In genomic region chr6:50596301-50597211, GRCm38 (mm10) we compare ENCODE assay signal across 8 mouse cellular contexts. TPM values are rescaled to one million over a fixed set of nuclear protein-coding genes. Genes with fewer than 3 reads are reported as not detected.
DNase-seq lines count a peak whose midpoint lies in the region; ATAC-seq and TF ChIP-seq lines count a peak whose summit lies in the region.

4921507P07Rik (minus strand) TSS chr6:50596632.

- peak; percentile 94 for TF ChIP-seq CTCF in stomach, postnatal 0 days (IDR thresholded peaks at IDR 0.05; ENCODE audit: low read depth)

- peak within 1 kb of the TSS; percentile 89 for H3K4me2 ChIP-seq in forebrain, embryonic 13.5 days
- H3K4me2 ChIP-seq in liver, embryonic 15.5 days: peak within 1 kb of the TSS; percentile 91
- H3K4me2 ChIP-seq in neural tube, embryonic 12.5 days (replicated peaks): peak within 1 kb of the TSS; percentile 98
- peak within 1 kb of the TSS; percentile 98 for H3K4me2 ChIP-seq in stomach, postnatal 0 days (replicated peaks; ENCODE audit: low read depth)

- peak within 1 kb of the TSS; percentile 68 for H3K9ac ChIP-seq in forebrain, embryonic 13.5 days
- H3K9ac ChIP-seq in liver, embryonic 15.5 days: peak within 1 kb of the TSS; percentile 48
- H3K9ac ChIP-seq in neural tube, embryonic 12.5 days: peak within 1 kb of the TSS; percentile 66
- peak within 1 kb of the TSS; percentile 71 for H3K9ac ChIP-seq in stomach, postnatal 0 days (ENCODE audit: low read length)

- peak within 1 kb of the TSS; percentile 54 for H3K4me3 ChIP-seq in forebrain, embryonic 13.5 days
- peak within 1 kb of the TSS; percentile 60 for H3K4me3 ChIP-seq in liver, embryonic 15.5 days (replicated peaks)
- peak within 1 kb of the TSS; percentile 54 for H3K4me3 ChIP-seq in neural tube, embryonic 12.5 days
- peak within 1 kb of the TSS; percentile 51 for H3K4me3 ChIP-seq in stomach, postnatal 0 days (ENCODE audit: low read depth, low read length)

- peak; percentile 98 for DNase-seq in ES-CJ7 (ENCODE audit: low read depth, low spot score)
- peak; percentile 97 for DNase-seq in cerebellum, adult 11 months
- peak; percentile 95 to 96 for DNase-seq in heart, postnatal 10 days
- DNase-seq in kidney, postnatal 4 days: peak; percentile 97 to 98
- peak; percentile 99 for DNase-seq in stomach, postnatal 0 days (ENCODE audit: low spot score)

- WGBS in forebrain, embryonic 13.5 days: 1% methylated on average over 52 of the region's 62 CpGs
- under 1% methylated on average over 62 of the region's 62 CpGs for WGBS in liver, embryonic 15.5 days (ENCODE audit: insufficient replicate concordance)
- WGBS in neural tube, embryonic 12.5 days: under 1% methylated on average over 58 of the region's 62 CpGs
- under 1% methylated on average over 56 of the region's 62 CpGs for WGBS in stomach, postnatal 0 days

- H3K4me1 ChIP-seq in forebrain, embryonic 13.5 days: peaks cover 10% of the 10 kb centered on the region
- peaks cover 17% of the 10 kb centered on the region for H3K4me1 ChIP-seq in liver, embryonic 15.5 days (replicated peaks)
- 0 out of 2 replicates have a peak, but pooled peaks cover 5% of the 10 kb centered on the region for H3K4me1 ChIP-seq in neural tube, embryonic 12.5 days
- no peaks in the 10 kb centered on the region for H3K4me1 ChIP-seq in stomach, postnatal 0 days (replicated peaks; ENCODE audit: control insufficient read depth, insufficient read depth)

- no peak within 1 kb of the TSS for H3K27ac ChIP-seq in forebrain, embryonic 13.5 days
- H3K27ac ChIP-seq in liver, embryonic 15.5 days (replicated peaks): 0 out of 2 replicates have a peak within 1 kb of the TSS, but pooled peaks have one; percentile 43
- no peak within 1 kb of the TSS for H3K27ac ChIP-seq in neural tube, embryonic 12.5 days
- 0 out of 2 replicates have a peak within 1 kb of the TSS, but pooled peaks have one; percentile 35 for H3K27ac ChIP-seq in stomach, postnatal 0 days (replicated peaks)

- peaks cover 8% of the 10 kb centered on the region; the same call in 1 of the 2 replicates for H3K27me3 ChIP-seq in forebrain, embryonic 13.5 days
- 0 out of 2 replicates have a peak, but pooled peaks cover 7% of the 10 kb centered on the region for H3K27me3 ChIP-seq in liver, embryonic 15.5 days
- H3K27me3 ChIP-seq in neural tube, embryonic 12.5 days (replicated peaks): no peaks in the 10 kb centered on the region
- no peaks in the 10 kb centered on the region for H3K27me3 ChIP-seq in stomach, postnatal 0 days (ENCODE audit: control insufficient read depth, insufficient read depth, low read length)

- no peak for TF ChIP-seq EP300 in stomach, postnatal 0 days (optimal IDR thresholded peaks at IDR 0.05)

- ATAC-seq in forebrain, embryonic 13.5 days: peak; percentile 97
- peak; percentile 100 for ATAC-seq in liver, embryonic 15.5 days (ENCODE audit: insufficient read depth)
- ATAC-seq in neural tube, embryonic 12.5 days (ENCODE audit: low FRiP score, low read depth): peak; percentile 92
- ATAC-seq in stomach, postnatal 0 days (ENCODE audit: low FRiP score, low TSS enrichment): peak; percentile 98

- H3K9me3 ChIP-seq in forebrain, embryonic 13.5 days (replicated peaks): peaks cover 5% of the 10 kb centered on the region; the same call in 1 of the 2 replicates
- no peaks in the 10 kb centered on the region; the same call in 1 of the 2 replicates for H3K9me3 ChIP-seq in liver, embryonic 15.5 days (replicated peaks)
- H3K9me3 ChIP-seq in neural tube, embryonic 12.5 days: no peaks in the 10 kb centered on the region
- no peaks in the 10 kb centered on the region for H3K9me3 ChIP-seq in stomach, postnatal 0 days (ENCODE audit: control insufficient read depth, low read length)

- H3K36me3 ChIP-seq in forebrain, embryonic 13.5 days (ENCODE audit: poor library complexity, severe bottlenecking): no peaks in the 10 kb centered on the region
- H3K36me3 ChIP-seq in liver, embryonic 15.5 days (replicated peaks): no peaks in the 10 kb centered on the region
- H3K36me3 ChIP-seq in neural tube, embryonic 12.5 days: no peaks in the 10 kb centered on the region
- no peaks in the 10 kb centered on the region for H3K36me3 ChIP-seq in stomach, postnatal 0 days (ENCODE audit: control insufficient read depth, insufficient read depth, low read length)

- intact Hi-C loops in heart, postnatal 10 days (cut with DNase I): no loop called here

RNA-seq across cellular contexts. Expression of gene 4921507P07Rik, which starts in this region (rescaled TPM):
- 0.62 and 0.82 TPM in 2 replicates for polyA plus RNA-seq in forebrain, embryonic 13.5 days (2015; fragmentation: Nextera tagmentation; extraction: Ambion mirVana)
- under 1 TPM; 0.25 to 0.36 TPM for total RNA-seq in heart, postnatal 10 days (2021)
- 0.14 and 0.30 TPM in 2 replicates for polyA plus RNA-seq in liver, embryonic 15.5 days (2015; fragmentation: Nextera tagmentation; extraction: Ambion mirVana)
- 0.90 and 1.1 TPM in 2 replicates for polyA plus RNA-seq in neural tube, embryonic 12.5 days (2016; fragmentation: Nextera tagmentation; extraction: Ambion mirVana)
- 0.64 and 0.70 TPM in 2 replicates for polyA plus RNA-seq in stomach, postnatal 0 days (2015; fragmentation: Nextera tagmentation; extraction: Ambion mirVana)

Comparison
In these comparisons a context has a peak if more than half of its experiments do, and no peak if none do; other contexts are left out.
1. Peak in ATAC-seq, H3K4me3 ChIP-seq, H3K9ac ChIP-seq and H3K4me2 ChIP-seq in forebrain, embryonic 13.5 days; RNA of the gene not detected or under 1 TPM.
2. Peak in DNase-seq in heart, postnatal 10 days; RNA of the gene not detected or under 1 TPM.
3. Peak in ATAC-seq, H3K4me3 ChIP-seq, H3K27ac ChIP-seq, H3K9ac ChIP-seq and H3K4me2 ChIP-seq in liver, embryonic 15.5 days; RNA of the gene not detected or under 1 TPM.
4. Peak in DNase-seq, ATAC-seq, H3K4me3 ChIP-seq, H3K27ac ChIP-seq, H3K9ac ChIP-seq and H3K4me2 ChIP-seq in stomach, postnatal 0 days; RNA of the gene not detected or under 1 TPM.